Mouse (Mus musculus): ENCODE data around the gene Gtpbp8.

DNA sequence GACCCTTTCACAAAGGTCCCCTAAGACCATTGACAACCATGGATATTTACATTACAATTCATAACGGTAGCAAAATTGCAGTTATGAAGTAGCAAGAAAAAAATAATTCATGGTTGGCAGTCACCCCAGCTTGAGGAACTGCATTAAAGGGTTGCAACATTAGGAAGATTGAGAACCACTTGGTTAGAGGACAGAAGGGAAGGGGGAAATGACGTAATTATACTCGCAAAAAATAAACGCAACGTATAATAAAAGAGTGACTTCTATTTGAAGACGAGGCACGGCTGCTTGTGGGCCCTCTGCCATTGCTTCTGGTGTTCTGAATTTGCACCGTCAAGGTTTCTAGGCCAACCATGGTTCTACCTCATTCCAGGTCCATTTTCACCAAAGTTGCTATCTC lies 11.5 kb upstream of the Gtpbp8 start:
- TF ChIP-seq CTCF (IDR thresholded peaks at IDR 0.05; ENCODE audit: insufficient read depth, low read length) (no peak), POLR2A (IDR thresholded peaks at IDR 0.05; ENCODE audit: borderline replicate concordance, extremely low read depth, low read depth, low read length) (no peak)

Measured in lung, adult 2 months (tissue).